Mouse (Mus musculus) limb, embryonic 14.5 days (tissue): ENCODE results near the gene Angpt4. TPM values are rescaled to one million over a fixed set of nuclear protein-coding genes. Genes with fewer than 3 reads are reported as not detected.

ENCODE experiments used
- ATAC-seq: fragments of 200-750 bp; cut with Nextera tagmentation; 2 replicates; pipeline ENCODE4 v1.8.0; 2017; ENCODE audit warnings: low read depth, moderate number of reproducible peaks, moderate TSS enrichment; ENCODE audit not compliant: low FRiP score
- DNase-seq: peaks from one replicate; pipeline ENCODE4 v3.0.0-alpha.2; 2015; ENCODE audit warnings: low spot score
- H3K27ac ChIP-seq: fragments of 300-500 bp; sonication (generic); replicated peaks from 2 replicates; pipeline ENCODE4 v1.5.1; 2014; ENCODE audit warnings: low read depth, mild to moderate bottlenecking, low read length, moderate library complexity, mixed read lengths
- H3K27me3 ChIP-seq: fragments of 300-500 bp; sonication (generic); 2 replicates; pipeline ENCODE4 v1.6.1; 2014; ENCODE audit warnings: low read length, mixed read lengths; ENCODE audit not compliant: control insufficient read depth, insufficient read depth
- H3K36me3 ChIP-seq: fragments of 300-500 bp; sonication (generic); 2 replicates; pipeline ENCODE4 v1.6.1; 2014; ENCODE audit warnings: mild to moderate bottlenecking, low read length, moderate library complexity, mixed read lengths; ENCODE audit not compliant: control insufficient read depth, insufficient read depth
- H3K4me1 ChIP-seq: fragments of 300-500 bp; sonication (generic); 2 replicates; pipeline ENCODE4 v1.6.1; 2014; ENCODE audit warnings: antibody characterized with exemption, low read length, mixed read lengths; ENCODE audit not compliant: control insufficient read depth, insufficient read depth
- H3K4me2 ChIP-seq: fragments of 300-500 bp; sonication (generic); replicated peaks from 2 replicates; pipeline ENCODE4 v1.6.1; 2014; ENCODE audit warnings: low read depth, mild to moderate bottlenecking, low read length, moderate library complexity; ENCODE audit not compliant: severe bottlenecking
- H3K4me3 ChIP-seq: fragments of 300-500 bp; sonication (generic); replicated peaks from 2 replicates; pipeline ENCODE4 v1.5.1; 2014; ENCODE audit warnings: low read length
- H3K9ac ChIP-seq: fragments of 300-500 bp; sonication (generic); 2 replicates; pipeline ENCODE4 v1.6.1; 2014; ENCODE audit warnings: mild to moderate bottlenecking, low read depth, low read length, moderate library complexity; ENCODE audit not compliant: severe bottlenecking
- H3K9me3 ChIP-seq: fragments of 300-500 bp; sonication (generic); 2 replicates; pipeline ENCODE4 v1.6.1; 2016; ENCODE audit warnings: low read length; ENCODE audit not compliant: control insufficient read depth
- POLR2A ChIP-seq: fragments of 200-500 bp; IDR thresholded peaks from 2 replicates; pipeline ENCODE4 v1.8.0; 2012; ENCODE audit warnings: inconsistent platforms, mild to moderate bottlenecking, moderate library complexity, borderline replicate concordance; ENCODE audit not compliant: insufficient read depth, insufficient read length; ENCODE audit errors: extremely low read depth
- WGBS: fragments of 180-500 bp; shearing (Covaris S2); extraction: QIAGEN DNeasy Blood & Tissue Kit; methylation state at CpG from one replicate; pipeline ENCODE4 v1.1.7; 2014; 5-methylcytosine and 5-hydroxymethylcytosine counted together
- polyA plus RNA-seq, 2 experiments: library from polyadenylated mRNA; depleted of rRNA in 1 of 2; stranded (reverse) in 1 of 2; unstranded in 1 of 2; fragments of >200 nt; fragmentation: Nextera tagmentation in 1 of 2; extraction: Ambion mirVana in 1 of 2; gene quantifications; 2 replicates each; pipeline versions ENCODE4 v1.2.1 to v1.2.3; 2012 to 2014

Angpt4 gene
- polyA plus RNA-seq, 2 experiments: 0.36 to 0.59 TPM

DNA sequence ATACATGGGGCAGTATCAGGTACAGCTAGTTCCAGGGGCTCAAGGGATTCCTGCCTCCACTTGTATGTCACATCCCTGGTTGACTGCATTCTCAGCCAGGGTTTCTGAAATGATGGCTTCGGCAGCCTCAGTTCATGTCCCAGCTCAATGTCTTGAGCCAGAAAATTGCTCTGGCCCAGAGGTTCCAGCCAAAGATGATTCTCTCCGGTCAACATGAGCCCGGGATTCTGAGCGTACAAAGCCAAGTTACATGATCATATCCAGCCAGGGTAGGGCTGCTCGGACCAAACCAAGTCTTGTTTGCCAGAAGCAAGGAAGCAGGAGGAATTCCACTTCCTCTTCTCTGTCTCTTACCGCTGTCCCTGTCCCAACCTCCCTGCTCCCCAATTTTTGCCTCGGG lies 37.3 kb downstream of the Angpt4 start:
- H3K27ac ChIP-seq: no peak overlapping the region
- no peaks in the 10 kb centered on the region for H3K4me1 ChIP-seq
- no peak for DNase-seq
- no peak for TF ChIP-seq POLR2A
- no peak overlapping the region for H3K4me3 ChIP-seq
- H3K9ac ChIP-seq: no peak overlapping the region
- H3K36me3 ChIP-seq: no peaks in the 10 kb centered on the region
- no peak for ATAC-seq
- H3K4me2 ChIP-seq: no peak overlapping the region
- H3K27me3 ChIP-seq: no peaks in the 10 kb centered on the region
- H3K9me3 ChIP-seq: no peaks in the 10 kb centered on the region
- WGBS: 76% methylated on average over 7 of the region's 7 CpGs

DNA sequence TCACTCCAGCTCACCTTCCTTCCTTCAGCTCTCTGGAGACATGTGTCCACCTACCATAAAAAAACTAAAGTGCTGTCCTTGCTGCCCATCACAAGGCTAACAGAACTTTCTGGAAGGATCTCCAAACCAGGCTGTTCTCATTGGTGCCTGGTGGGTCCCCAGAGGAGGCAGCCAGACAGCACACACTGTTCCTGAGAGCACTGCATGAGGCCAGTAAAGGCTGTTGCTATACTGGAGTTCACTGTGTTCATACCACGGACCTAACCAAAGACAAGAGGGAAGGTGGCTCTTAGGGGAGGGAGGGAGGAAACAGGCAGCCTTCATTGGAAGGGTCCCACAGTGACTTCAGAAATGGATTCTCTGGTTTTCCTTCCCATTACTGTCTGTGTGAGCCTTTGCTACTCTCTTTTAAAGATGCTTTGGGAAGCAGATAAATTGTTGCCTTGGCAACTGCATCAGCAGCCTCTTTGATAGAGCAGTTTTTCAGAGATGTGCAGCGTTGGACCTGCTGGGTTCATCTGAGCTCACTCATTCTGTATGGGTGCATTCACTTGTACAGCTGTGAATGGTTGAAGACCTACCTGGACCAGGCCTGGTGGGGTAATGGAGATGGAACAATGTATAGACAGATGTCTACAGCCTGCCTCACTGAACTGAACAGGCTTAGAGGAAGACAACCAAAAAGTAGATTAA lies 38.2 kb downstream of the Angpt4 start:
- Histone ChIP-seq H3K4me2 (no peak overlapping the region), H3K36me3 (no peaks in the 10 kb centered on the region), H3K27me3 (no peaks in the 10 kb centered on the region), H3K27ac (no peak overlapping the region), H3K9ac (no peak overlapping the region), H3K4me1 (no peaks in the 10 kb centered on the region), H3K9me3 (no peaks in the 10 kb centered on the region), H3K4me3 (no peak overlapping the region)
- DNase-seq: no peak
- 77% methylated on average over 2 of the region's 2 CpGs for WGBS
- no peak for TF ChIP-seq POLR2A
- no peak for ATAC-seq

DNA sequence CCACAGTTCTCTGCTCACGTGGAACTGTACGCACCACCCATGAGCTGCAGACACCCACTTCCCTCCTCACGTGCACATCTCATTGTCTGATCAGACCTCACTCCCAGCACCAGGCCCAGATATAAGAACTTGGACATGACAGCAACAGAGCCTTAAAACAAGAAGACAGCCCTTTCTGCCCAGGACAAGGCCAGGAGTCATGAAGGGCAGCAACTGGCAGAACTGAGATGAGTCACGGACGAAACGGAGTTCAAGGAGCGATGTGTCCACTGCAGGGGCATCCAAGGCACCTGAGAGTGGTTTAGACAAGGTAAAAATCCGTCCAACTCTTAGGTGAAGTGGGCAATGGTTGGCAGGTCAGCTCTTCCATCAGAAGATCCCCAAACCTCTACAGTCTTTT lies 42.7 kb downstream of the Angpt4 start:
- H3K36me3 ChIP-seq: no peaks in the 10 kb centered on the region
- no peak overlapping the region for H3K4me3 ChIP-seq
- H3K27ac ChIP-seq: no peak overlapping the region
- whole genome bisulfite sequencing: 84% methylated on average over 8 of the region's 8 CpGs
- TF ChIP-seq POLR2A: no peak
- DNase-seq (no peak), ATAC-seq (no peak)
- no peak overlapping the region for H3K4me2 ChIP-seq
- no peaks in the 10 kb centered on the region for H3K9me3 ChIP-seq
- no peaks in the 10 kb centered on the region for H3K4me1 ChIP-seq
- H3K27me3 ChIP-seq: no peaks in the 10 kb centered on the region
- H3K9ac ChIP-seq: no peak overlapping the region

DNA sequence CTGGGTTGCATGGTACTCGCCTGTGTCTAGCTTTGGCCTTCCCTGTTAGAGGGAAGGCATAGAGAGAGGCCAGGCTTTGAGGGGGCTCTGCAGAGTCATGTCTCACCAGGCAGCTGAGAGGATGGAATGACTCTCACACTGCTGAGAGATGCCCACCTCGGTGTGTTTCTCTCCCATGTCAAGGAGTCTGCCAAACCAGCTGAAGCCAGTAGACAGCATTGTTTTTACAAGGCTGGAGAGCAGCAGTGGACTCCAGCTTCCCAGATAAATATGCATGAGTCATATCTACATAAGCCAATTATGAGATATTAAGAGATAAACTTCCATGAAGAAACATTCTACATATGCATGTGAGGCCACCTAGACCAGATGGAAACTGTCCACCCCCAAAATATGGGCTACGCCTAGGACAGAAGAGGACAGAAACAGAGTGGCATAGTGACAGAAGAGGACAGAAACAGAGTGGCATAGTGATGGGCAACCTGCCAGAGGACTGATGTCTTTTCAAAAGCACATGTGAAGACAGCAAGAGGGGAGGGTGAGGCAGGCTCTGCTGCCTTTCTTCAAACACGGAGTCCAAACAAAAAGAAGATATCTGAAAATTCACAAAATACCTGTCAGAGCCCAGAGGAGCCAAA lies 45.6 kb downstream of the Angpt4 start:
- no peaks in the 10 kb centered on the region for H3K9me3 ChIP-seq
- TF ChIP-seq POLR2A: no peak
- H3K4me2 ChIP-seq: no peak overlapping the region
- WGBS: 77% methylated on average over 4 of the region's 4 CpGs
- H3K27me3 ChIP-seq: no peaks in the 10 kb centered on the region
- H3K9ac ChIP-seq: no peak overlapping the region
- no peak overlapping the region for H3K4me3 ChIP-seq
- H3K36me3 ChIP-seq: no peaks in the 10 kb centered on the region
- H3K4me1 ChIP-seq: no peaks in the 10 kb centered on the region
- ATAC-seq (no peak), DNase-seq (no peak)
- no peak overlapping the region for H3K27ac ChIP-seq

DNA sequence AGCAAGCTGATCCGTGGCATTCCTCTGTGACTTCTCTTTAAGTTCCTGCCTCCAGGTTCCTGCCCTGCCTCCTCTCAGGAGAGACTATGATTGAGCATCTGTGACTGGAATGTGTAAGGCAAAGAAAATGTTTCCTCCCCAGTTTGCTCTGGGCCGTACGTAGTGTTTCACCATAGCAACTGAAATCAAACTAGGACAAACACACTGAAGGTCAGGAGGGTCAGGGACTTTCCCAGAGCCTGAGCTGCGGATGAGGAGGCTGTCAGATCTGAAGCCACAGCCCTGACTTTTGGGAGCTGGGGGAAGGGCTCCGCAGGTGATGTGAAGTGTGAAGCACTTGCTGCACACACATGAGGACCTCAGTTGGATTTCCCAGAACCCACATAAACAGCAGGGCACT lies 48.3 kb downstream of the Angpt4 start:
- TF ChIP-seq POLR2A: no peak
- ATAC-seq (no peak), DNase-seq (no peak)
- WGBS: 32% methylated on average over 5 of the region's 5 CpGs
- H3K9me3 ChIP-seq: no peaks in the 10 kb centered on the region
- H3K9ac ChIP-seq: no peak overlapping the region
- H3K4me2 ChIP-seq: no peak overlapping the region
- H3K27me3 ChIP-seq: no peaks in the 10 kb centered on the region
- no peak overlapping the region for H3K27ac ChIP-seq
- H3K36me3 ChIP-seq: no peaks in the 10 kb centered on the region
- peaks cover 12% of the 10 kb centered on the region for H3K4me1 ChIP-seq
- H3K4me3 ChIP-seq: no peak overlapping the region
